Mouse (Mus musculus) midbrain, embryonic 10.5 days (tissue): ENCODE measurements around the gene Slc22a3. TPM values are rescaled to one million over a fixed set of nuclear protein-coding genes. Genes with fewer than 3 reads are reported as not detected.

Source experiments
- DNase-seq: peaks from one replicate; pipeline ENCODE4 v3.0.0-alpha.2; 2017; ENCODE audit warnings: low spot score
- H3K27ac ChIP-seq: fragments of 300-500 bp; sonication (generic); replicated peaks from 2 replicates; pipeline ENCODE4 v1.5.1; 2016; ENCODE audit warnings: mild to moderate bottlenecking
- H3K27me3 ChIP-seq: fragments of 300-500 bp; sonication (generic); 2 replicates; pipeline ENCODE4 v1.6.1; 2016; ENCODE audit warnings: low read depth, mild to moderate bottlenecking; ENCODE audit not compliant: poor library complexity, severe bottlenecking
- H3K36me3 ChIP-seq: fragments of 300-500 bp; sonication (generic); 2 replicates; pipeline ENCODE4 v1.6.1; 2016; ENCODE audit warnings: mild to moderate bottlenecking, moderate library complexity
- H3K4me1 ChIP-seq: fragments of 300-500 bp; sonication (generic); 2 replicates; pipeline ENCODE4 v1.6.1; 2016
- H3K4me3 ChIP-seq: fragments of 300-500 bp; sonication (generic); 2 replicates; pipeline ENCODE4 v1.5.1; 2016; ENCODE audit warnings: mild to moderate bottlenecking, moderate library complexity
- H3K9me3 ChIP-seq: fragments of 300-500 bp; sonication (generic); replicated peaks from 2 replicates; pipeline ENCODE4 v1.6.1; 2016; ENCODE audit warnings: mild to moderate bottlenecking
- WGBS: fragments of 180-500 bp; shearing (Covaris S2); methylation state at CpG from one replicate; pipeline ENCODE4 v1.1.7; 2016; 5-methylcytosine and 5-hydroxymethylcytosine counted together
- polyA plus RNA-seq: library from polyadenylated mRNA; unstranded; fragments of >200 nt; fragmentation: Nextera tagmentation; extraction: Ambion mirVana; gene quantifications from 2 replicates; pipeline ENCODE4 v1.2.1, GENCODE M21; 2016

Gene Slc22a3
- polyA plus RNA-seq, 1 experiment from 2014 or later = not detected

- WGBS = 83% methylated on average over 6 of the region's 6 CpGs
- Histone ChIP-seq H3K9me3 (no peaks in the 10 kb centered on the region), H3K27ac (no peak overlapping the region), H3K4me3 (no peak overlapping the region), H3K4me1 (peaks cover 9% of the 10 kb centered on the region), H3K27me3 (peaks cover 50% of the 10 kb centered on the region), H3K36me3 (no peaks in the 10 kb centered on the region)
- no peak for DNase-seq
Observed at GRCm38 (mm10) chr17:12505708-12506107, 1.8 kb downstream of the Slc22a3 start.

- Histone ChIP-seq H3K36me3 (no peaks in the 10 kb centered on the region), H3K27me3 (peaks cover 3% of the 10 kb centered on the region), H3K27ac (no peak overlapping the region), H3K4me3 (no peak overlapping the region), H3K9me3 (no peaks in the 10 kb centered on the region), H3K4me1 (no peaks in the 10 kb centered on the region)
- no peak for DNase-seq
- 88% methylated on average over 8 of the region's 8 CpGs for WGBS
Observed at GRCm38 (mm10) chr17:12499426-12499825, 8.1 kb downstream of the Slc22a3 start.

- Histone ChIP-seq H3K27ac (no peak overlapping the region), H3K27me3 (no peaks in the 10 kb centered on the region), H3K9me3 (no peaks in the 10 kb centered on the region), H3K36me3 (no peaks in the 10 kb centered on the region), H3K4me3 (no peak overlapping the region), H3K4me1 (no peaks in the 10 kb centered on the region)
- DNase-seq = no peak
- 34% methylated on average over 3 of the region's 3 CpGs for WGBS
Observed at GRCm38 (mm10) chr17:12495558-12495957, 11.9 kb downstream of the Slc22a3 start.

GRCm38 (mm10) chr17:12491591-12491990 lies 15.9 kb downstream of the Slc22a3 start:
- 87% methylated on average over 12 of the region's 12 CpGs for WGBS
- no peaks in the 10 kb centered on the region for H3K36me3 ChIP-seq
- H3K4me3 ChIP-seq = no peak overlapping the region
- DNase-seq = no peak
- H3K9me3 ChIP-seq = no peaks in the 10 kb centered on the region
- H3K4me1 ChIP-seq = no peaks in the 10 kb centered on the region
- H3K27ac ChIP-seq = no peak overlapping the region
- H3K27me3 ChIP-seq = no peaks in the 10 kb centered on the region

GRCm38 (mm10) chr17:12489888-12490287 lies 17.6 kb downstream of the Slc22a3 start:
- DNase-seq = no peak
- Histone ChIP-seq H3K27me3 (no peaks in the 10 kb centered on the region), H3K27ac (no peak overlapping the region), H3K4me3 (no peak overlapping the region), H3K36me3 (no peaks in the 10 kb centered on the region), H3K9me3 (no peaks in the 10 kb centered on the region), H3K4me1 (no peaks in the 10 kb centered on the region)
- WGBS = 87% methylated on average over 5 of the region's 5 CpGs

- no peak overlapping the region for H3K27ac ChIP-seq
- H3K9me3 ChIP-seq = no peaks in the 10 kb centered on the region
- H3K4me1 ChIP-seq = no peaks in the 10 kb centered on the region
- H3K36me3 ChIP-seq = no peaks in the 10 kb centered on the region
- no peak for DNase-seq
- no peaks in the 10 kb centered on the region for H3K27me3 ChIP-seq
- H3K4me3 ChIP-seq = no peak overlapping the region
- 90% methylated on average over 3 of the region's 3 CpGs for WGBS
Observed at GRCm38 (mm10) chr17:12485657-12486056, 21.8 kb downstream of the Slc22a3 start.

- Histone ChIP-seq H3K4me1 (no peaks in the 10 kb centered on the region), H3K27ac (no peak overlapping the region), H3K36me3 (no peaks in the 10 kb centered on the region), H3K4me3 (no peak overlapping the region), H3K27me3 (no peaks in the 10 kb centered on the region), H3K9me3 (no peaks in the 10 kb centered on the region)
- 57% methylated on average over 2 of the region's 2 CpGs for WGBS
- no peak for DNase-seq
Observed at GRCm38 (mm10) chr17:12479416-12479815, 28.1 kb downstream of the Slc22a3 start.

GRCm38 (mm10) chr17:12474509-12475083 lies 32.9 kb downstream of the Slc22a3 start:
- no peaks in the 10 kb centered on the region for H3K4me1 ChIP-seq
- 77% methylated on average over 3 of the region's 3 CpGs for WGBS
- H3K9me3 ChIP-seq = no peaks in the 10 kb centered on the region
- no peaks in the 10 kb centered on the region for H3K27me3 ChIP-seq
- H3K36me3 ChIP-seq = no peaks in the 10 kb centered on the region
- H3K4me3 ChIP-seq = no peak overlapping the region
- H3K27ac ChIP-seq = no peak overlapping the region
- DNase-seq = no peak

- H3K9me3 ChIP-seq = no peaks in the 10 kb centered on the region
- DNase-seq = no peak
- no peak overlapping the region for H3K4me3 ChIP-seq
- H3K27ac ChIP-seq = no peak overlapping the region
- H3K27me3 ChIP-seq = no peaks in the 10 kb centered on the region
- H3K4me1 ChIP-seq = no peaks in the 10 kb centered on the region
- no peaks in the 10 kb centered on the region for H3K36me3 ChIP-seq
Observed at GRCm38 (mm10) chr17:12472547-12472946, 35.0 kb downstream of the Slc22a3 start.

GRCm38 (mm10) chr17:12468745-12469144 lies 38.8 kb downstream of the Slc22a3 start:
- 84% methylated on average over 5 of the region's 5 CpGs for WGBS
- Histone ChIP-seq H3K4me1 (no peaks in the 10 kb centered on the region), H3K4me3 (no peak overlapping the region), H3K27me3 (no peaks in the 10 kb centered on the region), H3K27ac (no peak overlapping the region), H3K9me3 (no peaks in the 10 kb centered on the region), H3K36me3 (no peaks in the 10 kb centered on the region)
- no peak for DNase-seq

GRCm38 (mm10) chr17:12467642-12468041 lies 39.9 kb downstream of the Slc22a3 start:
- no peaks in the 10 kb centered on the region for H3K9me3 ChIP-seq
- no peak for DNase-seq
- H3K4me1 ChIP-seq = no peaks in the 10 kb centered on the region
- no peaks in the 10 kb centered on the region for H3K36me3 ChIP-seq
- 86% methylated on average over 3 of the region's 3 CpGs for WGBS
- no peak overlapping the region for H3K4me3 ChIP-seq
- H3K27ac ChIP-seq = no peak overlapping the region
- H3K27me3 ChIP-seq = no peaks in the 10 kb centered on the region

- WGBS = 74% methylated on average over 4 of the region's 4 CpGs
- Histone ChIP-seq H3K4me3 (no peak overlapping the region), H3K27ac (no peak overlapping the region), H3K9me3 (no peaks in the 10 kb centered on the region), H3K27me3 (no peaks in the 10 kb centered on the region), H3K36me3 (no peaks in the 10 kb centered on the region), H3K4me1 (no peaks in the 10 kb centered on the region)
- DNase-seq = no peak
Observed at GRCm38 (mm10) chr17:12466501-12467000, 41.0 kb downstream of the Slc22a3 start.

- Histone ChIP-seq H3K4me1 (no peaks in the 10 kb centered on the region), H3K27me3 (no peaks in the 10 kb centered on the region), H3K9me3 (no peaks in the 10 kb centered on the region), H3K27ac (no peak overlapping the region), H3K4me3 (no peak overlapping the region), H3K36me3 (no peaks in the 10 kb centered on the region)
- DNase-seq = no peak
Observed at GRCm38 (mm10) chr17:12461168-12461567, 46.3 kb downstream of the Slc22a3 start.
